Mouse (Mus musculus): ENCODE data around the gene Hoxd1.

Hoxd1 gene

GRCm38 (mm10) chr2:74732513-74733316, 30.1 kb upstream of the Hoxd1 start:
- no peak for DNase-seq (ENCODE audit: low read depth in 2 of 2, low spot score in 2 of 2)

- no peak for DNase-seq (ENCODE audit: low read depth in 2 of 2, low spot score in 2 of 2)
Observed at GRCm38 (mm10) chr2:74733317-74733661, 29.5 kb upstream of the Hoxd1 start.

- DNase-seq (ENCODE audit: low read depth in 2 of 2, low spot score in 2 of 2), result no peak
Observed at GRCm38 (mm10) chr2:74733765-74734164, 29.0 kb upstream of the Hoxd1 start.

GRCm38 (mm10) chr2:74734451-74734850, 28.3 kb upstream of the Hoxd1 start:
- no peak for DNase-seq (ENCODE audit: low read depth in 2 of 2, low spot score in 2 of 2)

- DNase-seq (ENCODE audit: low read depth in 2 of 2, low spot score in 2 of 2), result no peak
Observed at GRCm38 (mm10) chr2:74734996-74735811, 27.6 kb upstream of the Hoxd1 start.

- no peak for DNase-seq (ENCODE audit: low read depth in 2 of 2, low spot score in 2 of 2)
Observed at GRCm38 (mm10) chr2:74735851-74736687, 26.7 kb upstream of the Hoxd1 start.

GRCm38 (mm10) chr2:74736688-74737577, 25.8 kb upstream of the Hoxd1 start:
- DNase-seq (ENCODE audit: low read depth in 2 of 2, low spot score in 2 of 2), result no peak

GRCm38 (mm10) chr2:74737578-74738070, 25.2 kb upstream of the Hoxd1 start:
- no peak for DNase-seq (ENCODE audit: low read depth in 2 of 2, low spot score in 2 of 2)

GRCm38 (mm10) chr2:74738623-74739475, 23.9 kb upstream of the Hoxd1 start:
- no peak for DNase-seq (ENCODE audit: low read depth in 2 of 2, low spot score in 2 of 2)

GRCm38 (mm10) chr2:74739476-74739800, 23.3 kb upstream of the Hoxd1 start:
- DNase-seq (ENCODE audit: low read depth in 2 of 2, low spot score in 2 of 2), result no peak

- no peak for DNase-seq (ENCODE audit: low read depth in 2 of 2, low spot score in 2 of 2)
Observed at GRCm38 (mm10) chr2:74739869-74740268, 22.9 kb upstream of the Hoxd1 start.

GRCm38 (mm10) chr2:74740311-74741091, 22.3 kb upstream of the Hoxd1 start:
- no peak for DNase-seq (ENCODE audit: low read depth in 2 of 2, low spot score in 2 of 2)

GRCm38 (mm10) chr2:74741252-74741978, 21.4 kb upstream of the Hoxd1 start:
- DNase-seq (ENCODE audit: low read depth in 2 of 2, low spot score in 2 of 2), result no peak

- no peak for DNase-seq (ENCODE audit: low read depth in 2 of 2, low spot score in 2 of 2)
Observed at GRCm38 (mm10) chr2:74741979-74742277, 20.9 kb upstream of the Hoxd1 start.

GRCm38 (mm10) chr2:74745540-74746297, 17.1 kb upstream of the Hoxd1 start:
- DNase-seq (ENCODE audit: low read depth in 2 of 2, low spot score in 2 of 2), result no peak

GRCm38 (mm10) chr2:74746298-74746921, 16.4 kb upstream of the Hoxd1 start:
- no peak for DNase-seq (ENCODE audit: low read depth in 2 of 2, low spot score in 2 of 2)

GRCm38 (mm10) chr2:74747006-74747405, 15.8 kb upstream of the Hoxd1 start:
- DNase-seq (ENCODE audit: low read depth in 2 of 2, low spot score in 2 of 2), result no peak
